Mouse (Mus musculus) thymus, adult 2 months (tissue): Measurements from ENCODE around the gene 2010111I01Rik.

Source experiments
- CTCF ChIP-seq: fragments of 200-500 bp; IDR thresholded peaks from 2 replicates; pipeline ENCODE4 v1.5.1; 2012; ENCODE audit warnings: mild to moderate bottlenecking, control low read depth, low read length, moderate library complexity, borderline replicate concordance; ENCODE audit not compliant: control insufficient read depth, poor library complexity, insufficient read depth; ENCODE audit errors: extremely low read depth
- POLR2A ChIP-seq: fragments of 200-500 bp; IDR thresholded peaks from 2 replicates; pipeline ENCODE4 v1.6.1; 2012; ENCODE audit warnings: mild to moderate bottlenecking, low read length, control low read depth, moderate library complexity; ENCODE audit not compliant: control insufficient read depth, poor library complexity, insufficient read depth; ENCODE audit errors: extremely low read depth

DNA sequence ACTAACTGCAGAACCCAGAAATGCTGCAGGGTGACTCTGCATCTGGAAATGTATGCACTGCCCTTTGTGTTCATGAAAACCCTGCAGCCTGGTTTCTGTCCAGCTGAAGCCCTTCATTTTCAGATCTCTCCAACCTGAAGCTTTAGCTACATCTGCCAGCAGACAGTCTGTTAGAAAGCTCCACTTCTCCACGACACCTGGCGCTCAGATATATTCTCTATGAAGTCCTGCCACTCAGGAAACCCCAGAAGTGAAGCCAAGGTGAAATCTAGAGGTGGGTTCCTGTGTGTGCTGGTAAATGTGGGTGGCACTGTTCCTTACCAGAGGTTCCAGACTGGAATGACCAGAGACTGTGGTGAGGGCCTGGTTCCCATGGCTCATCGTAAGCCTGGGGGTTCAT, 297.0 kb downstream of the 2010111I01Rik start:
- no peak for TF ChIP-seq CTCF
- no peak for TF ChIP-seq POLR2A
